Mouse (Mus musculus): Measurements from ENCODE around the gene Tmem131l. TPM values are rescaled to one million over a fixed set of nuclear protein-coding genes. Genes with fewer than 3 reads are reported as not detected.

Gene Tmem131l
- polyA plus RNA-seq, 1 experiment from 2014 or later, result 87.7 TPM

DNA sequence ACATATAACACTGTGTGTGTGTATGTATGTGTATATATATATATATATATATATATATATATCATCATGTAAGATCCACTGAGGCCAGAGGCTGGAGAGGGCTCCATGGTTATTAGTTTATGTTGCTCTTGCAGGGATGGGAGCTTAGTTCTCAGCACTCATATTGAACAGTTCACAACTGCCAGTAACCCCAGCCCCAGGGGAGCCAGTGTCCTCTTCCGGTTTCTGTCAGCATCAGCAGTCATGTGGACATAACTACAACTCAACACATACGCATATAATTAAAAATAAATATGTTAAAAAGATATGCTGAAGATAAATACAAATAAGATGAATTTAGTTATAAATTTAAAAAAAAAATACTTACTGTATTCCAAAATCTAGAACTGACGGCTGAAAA lies 72.2 kb downstream of the Tmem131l start:
- no peak overlapping the region for H3K4me2 ChIP-seq (ENCODE audit: low read depth)
- no peak for DNase-seq (ENCODE audit: low spot score)
- H3K4me3 ChIP-seq (ENCODE audit: low read depth, low read length), result no peak overlapping the region
- H3K9ac ChIP-seq (ENCODE audit: low read length), result no peak overlapping the region
- no peak for ATAC-seq (ENCODE audit: insufficient read depth, low FRiP score, low TSS enrichment)
- H3K27ac ChIP-seq (ENCODE audit: low read depth, low read length), result no peak overlapping the region
- no peaks in the 10 kb centered on the region for H3K27me3 ChIP-seq (ENCODE audit: control insufficient read depth, insufficient read depth, low read length)
- H3K4me1 ChIP-seq (ENCODE audit: control insufficient read depth, insufficient read depth, low read length), result peaks cover 14% of the 10 kb centered on the region
- 83% methylated on average over 3 of the region's 3 CpGs for WGBS
- no peaks in the 10 kb centered on the region for H3K9me3 ChIP-seq (ENCODE audit: control insufficient read depth, low read length)
- H3K36me3 ChIP-seq (ENCODE audit: control insufficient read depth, insufficient read depth, low read length), result no peaks in the 10 kb centered on the region; the same call in 1 of the 2 replicates

DNA sequence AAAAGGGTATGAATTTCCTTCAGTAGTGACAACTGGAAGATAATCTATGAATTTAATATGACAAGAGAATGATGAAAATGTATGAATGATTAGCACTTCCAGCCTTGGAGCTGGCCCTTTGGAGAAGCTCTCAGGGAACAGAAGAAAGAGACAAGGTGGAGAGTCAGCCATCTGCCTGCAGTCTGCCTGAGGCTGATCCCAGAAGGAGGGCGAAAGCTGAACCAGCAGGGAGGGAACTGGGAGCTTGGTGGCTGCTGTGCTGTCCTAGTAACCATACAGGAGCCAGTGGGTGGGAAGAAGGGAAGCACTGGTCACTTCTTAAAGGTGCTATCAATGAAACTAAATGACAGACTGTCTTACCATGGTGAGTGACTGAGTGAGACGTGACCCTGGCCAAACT lies 74.6 kb downstream of the Tmem131l start:
- WGBS, result 81% methylated on average over 2 of the region's 2 CpGs
- Histone ChIP-seq H3K27ac (ENCODE audit: low read depth, low read length) (no peak overlapping the region), H3K9ac (ENCODE audit: low read length) (no peak overlapping the region), H3K9me3 (ENCODE audit: control insufficient read depth, low read length) (no peaks in the 10 kb centered on the region), H3K4me1 (ENCODE audit: control insufficient read depth, insufficient read depth, low read length) (peaks cover 5% of the 10 kb centered on the region), H3K4me2 (ENCODE audit: low read depth) (no peak overlapping the region), H3K36me3 (ENCODE audit: control insufficient read depth, insufficient read depth, low read length) (peaks cover under 1% of the 10 kb centered on the region; the same call in 1 of the 2 replicates), H3K4me3 (ENCODE audit: low read depth, low read length) (no peak overlapping the region), H3K27me3 (ENCODE audit: control insufficient read depth, insufficient read depth, low read length) (no peaks in the 10 kb centered on the region)
- no peak for ATAC-seq (ENCODE audit: insufficient read depth, low FRiP score, low TSS enrichment)
- DNase-seq (ENCODE audit: low spot score), result no peak

DNA sequence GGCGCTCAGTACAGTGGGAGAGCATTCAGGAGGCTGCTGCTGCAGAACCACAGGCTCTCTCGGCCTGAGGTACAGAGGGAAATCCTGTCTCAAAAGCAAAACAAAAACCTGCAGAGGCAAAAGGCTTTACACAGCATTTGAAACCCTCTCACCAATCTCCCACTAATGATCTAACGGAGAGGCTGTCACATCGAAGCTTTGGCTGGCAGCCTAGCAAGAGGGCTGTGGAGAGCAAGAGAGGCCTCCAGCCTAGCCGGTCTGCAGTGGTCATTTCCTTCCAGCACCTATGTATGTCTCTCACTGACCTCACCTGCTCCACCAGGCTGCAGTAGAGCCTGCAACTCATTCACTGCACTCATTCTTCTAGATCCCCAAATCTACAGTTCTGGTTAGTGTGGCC lies 76.3 kb downstream of the Tmem131l start:
- ATAC-seq (ENCODE audit: insufficient read depth, low FRiP score, low TSS enrichment) (no peak), DNase-seq (ENCODE audit: low spot score) (no peak)
- Histone ChIP-seq H3K27ac (ENCODE audit: low read depth, low read length) (no peak overlapping the region), H3K27me3 (ENCODE audit: control insufficient read depth, insufficient read depth, low read length) (no peaks in the 10 kb centered on the region), H3K4me2 (ENCODE audit: low read depth) (no peak overlapping the region), H3K9me3 (ENCODE audit: control insufficient read depth, low read length) (no peaks in the 10 kb centered on the region), H3K9ac (ENCODE audit: low read length) (no peak overlapping the region), H3K36me3 (ENCODE audit: control insufficient read depth, insufficient read depth, low read length) (peaks cover 7% of the 10 kb centered on the region), H3K4me1 (ENCODE audit: control insufficient read depth, insufficient read depth, low read length) (peaks cover 4% of the 10 kb centered on the region; the same call in 1 of the 2 replicates), H3K4me3 (ENCODE audit: low read depth, low read length) (no peak overlapping the region)
- WGBS, result 86% methylated on average over 5 of the region's 5 CpGs

DNA sequence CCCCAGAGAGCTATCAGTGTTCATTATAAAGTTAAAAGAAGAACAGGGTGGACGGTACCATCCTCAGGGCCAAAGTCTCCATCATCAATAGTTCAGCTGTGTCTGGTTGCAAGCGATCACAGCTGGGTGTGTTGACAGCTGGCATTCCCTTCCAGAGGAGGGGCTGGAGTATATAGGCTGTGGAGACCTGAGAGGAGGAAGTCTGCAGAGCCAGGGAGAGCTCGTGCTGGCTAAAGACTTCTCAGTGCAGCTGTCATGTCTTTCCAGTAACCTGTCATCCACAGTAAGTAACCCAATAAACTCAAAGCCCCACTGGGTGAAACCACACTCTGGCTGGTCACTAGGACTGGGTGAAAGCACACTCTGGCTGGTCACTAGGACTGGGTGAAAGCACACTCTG lies 77.4 kb downstream of the Tmem131l start:
- Histone ChIP-seq H3K4me1 (ENCODE audit: control insufficient read depth, insufficient read depth, low read length) (peaks cover 4% of the 10 kb centered on the region; the same call in 1 of the 2 replicates), H3K4me3 (ENCODE audit: low read depth, low read length) (no peak overlapping the region), H3K4me2 (ENCODE audit: low read depth) (no peak overlapping the region), H3K27ac (ENCODE audit: low read depth, low read length) (no peak overlapping the region), H3K9ac (ENCODE audit: low read length) (no peak overlapping the region), H3K9me3 (ENCODE audit: control insufficient read depth, low read length) (no peaks in the 10 kb centered on the region), H3K27me3 (ENCODE audit: control insufficient read depth, insufficient read depth, low read length) (no peaks in the 10 kb centered on the region), H3K36me3 (ENCODE audit: control insufficient read depth, insufficient read depth, low read length) (peaks cover 12% of the 10 kb centered on the region)
- WGBS, result 69% methylated on average over 3 of the region's 3 CpGs
- DNase-seq (ENCODE audit: low spot score) (no peak), ATAC-seq (ENCODE audit: insufficient read depth, low FRiP score, low TSS enrichment) (no peak)

DNA sequence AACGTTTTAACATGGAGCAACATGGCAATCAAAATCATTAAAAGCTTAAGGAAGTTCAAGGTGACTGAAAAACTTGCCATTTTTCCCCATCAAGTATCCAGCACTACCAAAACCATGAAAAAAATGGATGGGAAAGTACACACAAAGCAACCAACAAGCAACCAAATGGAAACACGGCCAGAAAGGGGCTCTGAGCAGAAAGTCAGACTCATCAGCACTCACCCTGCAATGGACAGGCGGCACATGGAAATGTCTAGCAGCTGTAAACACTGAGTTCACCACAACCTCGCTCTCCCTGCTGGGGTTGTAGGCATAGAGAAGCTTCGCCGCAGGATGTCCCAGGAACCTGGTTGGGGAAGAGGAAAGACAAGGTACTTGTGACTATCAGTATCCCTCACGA lies 77.9 kb downstream of the Tmem131l start:
- Histone ChIP-seq H3K9me3 (ENCODE audit: control insufficient read depth, low read length) (no peaks in the 10 kb centered on the region), H3K36me3 (ENCODE audit: control insufficient read depth, insufficient read depth, low read length) (peaks cover 15% of the 10 kb centered on the region), H3K27ac (ENCODE audit: low read depth, low read length) (no peak overlapping the region), H3K27me3 (ENCODE audit: control insufficient read depth, insufficient read depth, low read length) (no peaks in the 10 kb centered on the region), H3K4me2 (ENCODE audit: low read depth) (no peak overlapping the region), H3K4me3 (ENCODE audit: low read depth, low read length) (no peak overlapping the region), H3K4me1 (ENCODE audit: control insufficient read depth, insufficient read depth, low read length) (peaks cover 2% of the 10 kb centered on the region; the same call in 1 of the 2 replicates), H3K9ac (ENCODE audit: low read length) (no peak overlapping the region)
- 88% methylated on average over 7 of the region's 7 CpGs for WGBS
- DNase-seq (ENCODE audit: low spot score) (no peak), ATAC-seq (ENCODE audit: insufficient read depth, low FRiP score, low TSS enrichment) (no peak)

DNA sequence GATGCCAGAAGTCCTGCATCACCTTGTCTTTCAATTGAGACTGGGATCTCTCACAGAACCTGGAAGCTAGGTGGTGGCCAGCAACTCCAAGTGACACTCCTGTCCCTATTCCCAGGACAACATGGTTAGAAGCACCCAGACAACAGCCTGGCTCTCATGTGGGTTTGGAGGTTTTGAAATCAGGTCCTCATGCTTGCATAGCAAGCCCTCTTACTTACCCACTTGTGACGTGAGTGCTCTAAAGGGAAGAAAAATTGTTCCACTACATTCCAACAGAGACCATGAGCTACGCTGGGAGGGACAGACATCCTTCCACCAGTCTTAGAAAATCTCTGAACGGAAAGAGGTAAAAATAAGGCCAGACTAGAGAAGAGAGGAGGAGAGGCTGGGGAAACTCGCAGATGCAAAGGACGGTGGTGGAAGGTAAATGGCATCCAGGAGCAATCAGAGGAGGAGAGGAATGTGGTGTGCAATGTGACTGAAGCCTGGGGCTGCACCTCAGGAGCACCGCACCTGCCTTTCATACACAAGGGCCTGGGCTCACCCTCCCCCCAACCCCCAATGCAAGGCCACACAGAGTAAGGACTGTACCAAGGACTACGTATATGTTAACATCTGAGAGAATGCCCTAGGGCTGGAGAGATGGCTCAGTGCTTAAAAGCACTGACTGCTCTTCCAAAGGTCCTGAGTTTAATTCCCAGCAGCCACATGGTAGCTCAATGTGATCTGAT lies 80.9 kb downstream of the Tmem131l start:
- peaks cover 15% of the 10 kb centered on the region for H3K36me3 ChIP-seq (ENCODE audit: control insufficient read depth, insufficient read depth, low read length)
- no peak overlapping the region for H3K4me2 ChIP-seq (ENCODE audit: low read depth)
- H3K4me1 ChIP-seq (ENCODE audit: control insufficient read depth, insufficient read depth, low read length), result no peaks in the 10 kb centered on the region
- DNase-seq (ENCODE audit: low spot score) (no peak), ATAC-seq (ENCODE audit: insufficient read depth, low FRiP score, low TSS enrichment) (no peak)
- no peak overlapping the region for H3K4me3 ChIP-seq (ENCODE audit: low read depth, low read length)
- H3K9ac ChIP-seq (ENCODE audit: low read length), result no peak overlapping the region
- H3K27me3 ChIP-seq (ENCODE audit: control insufficient read depth, insufficient read depth, low read length), result no peaks in the 10 kb centered on the region
- no peak overlapping the region for H3K27ac ChIP-seq (ENCODE audit: low read depth, low read length)
- no peaks in the 10 kb centered on the region for H3K9me3 ChIP-seq (ENCODE audit: control insufficient read depth, low read length)
- WGBS, result 90% methylated on average over 7 of the region's 7 CpGs

DNA sequence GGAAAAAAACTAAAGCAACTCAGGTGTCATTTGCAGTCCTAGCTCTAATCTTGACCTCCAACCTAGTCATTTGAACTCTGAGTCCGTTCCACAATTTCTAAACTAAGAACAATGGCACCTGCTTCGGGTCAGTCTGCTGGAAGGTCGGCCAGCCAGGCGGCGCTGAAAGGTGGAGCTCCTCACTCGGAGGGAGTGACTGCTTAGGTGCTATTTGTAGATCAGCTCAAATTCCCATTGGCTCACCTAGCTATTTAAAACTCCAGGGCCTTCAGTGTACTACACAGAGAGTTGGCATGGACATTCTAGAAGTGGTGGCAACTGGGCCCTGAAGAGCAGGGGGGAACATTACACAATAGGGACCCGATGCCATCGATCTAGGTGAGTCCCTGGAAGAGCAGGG lies 86.1 kb downstream of the Tmem131l start:
- 94% methylated on average over 8 of the region's 8 CpGs for WGBS
- Histone ChIP-seq H3K36me3 (ENCODE audit: control insufficient read depth, insufficient read depth, low read length) (peaks cover 9% of the 10 kb centered on the region), H3K9ac (ENCODE audit: low read length) (no peak overlapping the region), H3K4me3 (ENCODE audit: low read depth, low read length) (no peak overlapping the region), H3K9me3 (ENCODE audit: control insufficient read depth, low read length) (no peaks in the 10 kb centered on the region), H3K4me2 (ENCODE audit: low read depth) (no peak overlapping the region), H3K27me3 (ENCODE audit: control insufficient read depth, insufficient read depth, low read length) (no peaks in the 10 kb centered on the region), H3K27ac (ENCODE audit: low read depth, low read length) (no peak overlapping the region), H3K4me1 (ENCODE audit: control insufficient read depth, insufficient read depth, low read length) (no peaks in the 10 kb centered on the region)
- ATAC-seq (ENCODE audit: insufficient read depth, low FRiP score, low TSS enrichment), result no peak
- no peak for DNase-seq (ENCODE audit: low spot score)

DNA sequence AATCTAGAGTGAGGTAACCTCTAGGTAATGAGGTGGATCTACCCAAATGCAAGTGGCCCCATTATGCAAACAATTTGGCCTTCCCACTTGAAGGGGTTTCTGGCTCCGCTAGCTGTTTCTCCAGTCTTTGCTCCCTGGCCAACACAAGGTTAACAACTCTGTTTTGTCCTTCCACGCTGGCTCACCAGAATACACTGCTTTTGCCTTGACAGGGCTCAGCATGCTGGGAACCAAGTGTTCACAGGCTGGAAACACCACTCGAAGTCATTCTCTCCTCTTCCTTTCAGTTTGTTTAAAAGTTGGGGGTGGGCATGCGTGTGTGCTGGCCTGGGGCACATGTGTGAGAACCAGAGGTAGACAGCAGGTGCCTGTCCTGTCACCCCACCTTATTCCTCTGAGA lies 91.2 kb downstream of the Tmem131l start:
- Histone ChIP-seq H3K36me3 (ENCODE audit: control insufficient read depth, insufficient read depth, low read length) (no peaks in the 10 kb centered on the region), H3K27me3 (ENCODE audit: control insufficient read depth, insufficient read depth, low read length) (no peaks in the 10 kb centered on the region)

More for the DNA sequence above, 91.2 kb downstream of the Tmem131l start:
- no peaks in the 10 kb centered on the region for H3K9me3 ChIP-seq (ENCODE audit: control insufficient read depth, low read length)
- H3K4me2 ChIP-seq (ENCODE audit: low read depth), result no peak overlapping the region
- ATAC-seq (ENCODE audit: insufficient read depth, low FRiP score, low TSS enrichment), result no peak
- peaks cover 3% of the 10 kb centered on the region; the same call in 1 of the 2 replicates for H3K4me1 ChIP-seq (ENCODE audit: control insufficient read depth, insufficient read depth, low read length)
- H3K4me3 ChIP-seq (ENCODE audit: low read depth, low read length), result no peak overlapping the region
- WGBS, result 66% methylated on average over 4 of the region's 4 CpGs
- DNase-seq (ENCODE audit: low spot score), result no peak
- no peak overlapping the region for H3K9ac ChIP-seq (ENCODE audit: low read length)
- H3K27ac ChIP-seq (ENCODE audit: low read depth, low read length), result no peak overlapping the region

All from neural tube, embryonic 11.5 days (tissue).